Mouse (Mus musculus): ENCODE results near the gene Edar. TPM values are rescaled to one million over a fixed set of nuclear protein-coding genes. Genes with fewer than 3 reads are reported as not detected.

The Edar gene
- total RNA-seq, 2 experiments from 2014 or later, result 0.32 to 0.60 TPM

DNA sequence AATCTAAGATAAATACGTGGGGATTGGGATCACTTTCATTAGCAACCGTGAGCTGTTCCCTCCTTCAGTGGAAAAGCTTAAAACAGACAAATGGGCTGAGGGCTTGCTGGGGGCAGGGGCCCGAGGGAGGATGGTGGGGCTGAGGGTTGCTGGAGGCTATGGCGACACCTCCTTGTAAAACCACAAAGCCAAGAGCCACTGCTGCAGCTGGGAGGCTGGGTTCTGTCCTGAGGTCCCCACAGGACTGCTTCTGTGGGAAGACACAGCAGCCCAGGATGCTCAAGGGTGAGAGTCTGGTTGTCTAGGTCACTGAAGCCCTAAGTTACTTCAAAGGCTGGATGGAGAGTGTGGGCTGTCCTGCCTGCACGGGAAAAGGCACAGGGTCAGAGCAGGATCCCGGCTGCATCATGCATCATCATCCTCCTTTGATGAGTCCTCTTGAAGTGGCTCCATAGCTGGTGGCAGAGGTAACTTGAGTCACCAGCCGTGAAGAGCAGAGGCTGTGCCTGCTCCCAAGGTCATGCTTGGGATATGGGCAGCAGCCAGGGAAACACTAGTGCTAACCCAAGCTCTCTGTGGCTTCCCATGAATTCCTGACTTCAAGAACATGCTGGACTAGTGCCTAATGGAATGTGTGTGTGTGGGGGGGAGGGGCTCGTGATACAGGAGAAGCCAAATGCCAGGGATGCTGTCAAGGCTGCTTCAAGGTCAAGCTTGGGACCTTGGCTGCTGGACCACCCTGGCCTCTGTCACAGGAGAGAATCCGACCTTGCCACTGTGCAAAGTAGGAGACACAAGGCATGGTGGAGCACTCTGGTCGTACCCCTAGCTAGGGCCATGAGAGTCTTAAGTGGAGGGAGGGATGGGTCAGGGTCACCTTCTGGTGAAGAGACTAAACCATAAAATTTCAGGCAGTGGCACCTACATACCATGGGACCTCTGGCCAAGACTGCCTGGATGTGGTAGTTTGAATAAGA is 22.7 kb downstream of the Edar start:
- DNase-seq (ENCODE audit: low spot score in 2 of 2), result no peak
- intact Hi-C loops (cut with DNase I), result no loop called here

DNA sequence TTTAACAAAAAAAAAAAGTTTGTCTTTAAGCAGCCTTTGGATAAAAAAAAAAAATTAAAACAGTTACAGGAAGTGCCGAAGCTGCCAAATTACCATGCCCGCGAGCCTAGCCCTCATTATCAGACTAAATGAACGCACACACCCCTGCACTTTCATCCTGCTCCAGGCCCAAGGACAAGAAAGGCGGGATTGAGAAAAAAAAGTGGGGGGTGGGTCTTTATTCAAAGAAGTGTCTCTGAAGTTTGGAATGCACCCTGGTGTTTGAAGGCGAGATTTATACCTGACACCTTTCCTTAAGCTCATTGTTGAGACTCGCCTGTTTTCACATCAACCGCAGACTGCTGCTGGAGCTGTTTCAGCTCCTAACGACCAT is 23.4 kb downstream of the Edar start:
- intact Hi-C loops (cut with DNase I), result no loop called here
- DNase-seq (ENCODE audit: low spot score in 2 of 2), result no peak

DNA sequence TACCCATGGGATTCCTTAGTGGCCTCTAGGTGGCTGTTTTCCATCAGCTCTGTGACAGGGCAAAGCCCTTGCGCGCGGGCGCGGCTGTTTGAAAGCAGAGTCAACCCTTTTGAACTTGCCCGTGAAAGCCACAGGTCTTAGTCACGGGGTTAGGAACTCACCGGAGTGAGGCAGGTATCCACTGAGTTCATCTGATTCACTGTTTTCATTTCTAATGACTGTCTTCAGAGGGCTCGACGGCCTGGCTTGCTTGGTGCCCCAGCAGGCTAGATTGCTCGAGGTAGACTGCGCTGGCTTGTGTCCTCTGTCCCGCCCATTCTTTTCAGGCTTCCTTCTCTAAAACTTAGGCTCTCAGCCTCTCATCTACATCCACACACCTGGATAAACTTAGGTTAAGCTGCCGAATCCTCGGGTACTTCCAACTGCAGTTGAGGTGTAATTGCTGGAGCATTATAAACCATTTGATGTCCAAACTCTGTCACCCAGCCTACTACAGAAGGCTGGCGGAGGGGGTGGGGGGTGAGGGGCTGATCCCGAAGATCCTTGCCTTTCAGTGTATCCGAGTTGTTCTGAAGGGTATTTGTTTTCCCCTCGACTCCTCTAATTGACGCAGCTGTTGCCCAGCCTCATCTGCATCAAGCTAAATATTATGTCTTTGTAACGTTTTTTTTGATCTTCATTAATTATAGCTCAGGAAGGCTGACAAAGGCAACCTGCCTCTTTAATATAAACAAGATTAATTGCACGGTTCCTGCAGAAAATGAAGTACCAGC is 24.0 kb downstream of the Edar start:
- intact Hi-C loops (cut with DNase I), result no loop called here
- no peak for DNase-seq (ENCODE audit: low spot score in 2 of 2)

DNA sequence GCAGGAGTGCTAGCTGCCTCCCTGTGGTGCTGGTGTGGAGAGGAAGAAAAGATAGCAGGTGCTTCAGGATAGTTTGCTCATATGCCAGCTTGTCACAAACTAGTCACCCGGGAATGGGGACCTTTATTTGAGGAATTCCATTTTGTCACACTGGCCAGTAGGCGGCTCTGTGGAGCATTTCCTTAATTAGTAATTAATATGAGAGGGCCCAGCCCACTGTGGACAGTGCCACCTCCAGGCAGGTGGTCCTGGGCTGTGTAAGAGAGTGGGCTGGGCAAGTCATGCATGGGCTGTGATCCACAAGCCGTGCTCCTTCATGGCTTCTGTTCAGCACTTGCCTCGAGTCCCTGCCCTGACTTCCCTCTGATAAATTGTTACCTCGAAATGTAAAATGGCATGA is 26.7 kb downstream of the Edar start:
- DNase-seq (ENCODE audit: low spot score in 2 of 2), result no peak
- intact Hi-C loops (cut with DNase I), result no loop called here

DNA sequence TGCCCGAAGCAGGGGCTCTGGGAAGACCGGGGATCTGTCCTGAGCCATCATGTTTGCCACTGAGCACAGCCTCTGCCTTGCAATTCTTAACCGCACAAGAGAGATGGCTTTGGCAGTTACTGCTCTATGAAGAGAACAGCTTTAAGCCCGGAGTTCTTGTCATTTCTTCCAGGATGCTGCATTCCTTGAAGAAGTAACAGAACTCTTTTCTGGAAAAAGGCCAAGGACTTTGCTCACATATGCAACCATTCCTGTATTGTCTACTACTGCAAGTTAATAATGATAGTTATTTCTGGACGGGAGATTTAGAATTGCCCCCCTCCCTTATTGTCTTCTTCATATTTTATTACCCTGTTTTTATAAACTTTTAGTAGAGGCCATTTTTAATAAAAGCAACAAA is 30.8 kb downstream of the Edar start:
- DNase-seq (ENCODE audit: low spot score in 2 of 2), result no peak
- intact Hi-C loops (cut with DNase I), result no loop called here

DNA sequence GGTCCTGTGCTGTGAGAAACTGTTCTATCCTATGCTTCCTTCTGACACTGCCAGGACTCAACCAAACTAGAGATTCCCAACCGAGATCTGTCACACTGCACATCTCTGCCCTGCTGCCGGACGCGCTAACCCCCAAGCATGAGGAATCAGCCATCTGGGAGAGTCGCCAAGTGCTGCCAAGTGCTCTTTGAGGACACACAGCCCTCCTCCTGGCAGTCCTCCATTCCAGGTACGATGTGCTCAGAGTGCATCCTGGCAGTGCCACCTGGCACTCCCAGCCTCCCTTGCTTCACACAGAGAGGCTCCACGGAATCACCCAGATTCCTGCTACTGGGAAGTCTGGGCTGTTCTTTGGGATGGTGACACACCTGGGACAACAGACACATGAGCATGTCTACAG is 31.3 kb downstream of the Edar start:
- intact Hi-C loops (cut with DNase I), result no loop called here

DNA sequence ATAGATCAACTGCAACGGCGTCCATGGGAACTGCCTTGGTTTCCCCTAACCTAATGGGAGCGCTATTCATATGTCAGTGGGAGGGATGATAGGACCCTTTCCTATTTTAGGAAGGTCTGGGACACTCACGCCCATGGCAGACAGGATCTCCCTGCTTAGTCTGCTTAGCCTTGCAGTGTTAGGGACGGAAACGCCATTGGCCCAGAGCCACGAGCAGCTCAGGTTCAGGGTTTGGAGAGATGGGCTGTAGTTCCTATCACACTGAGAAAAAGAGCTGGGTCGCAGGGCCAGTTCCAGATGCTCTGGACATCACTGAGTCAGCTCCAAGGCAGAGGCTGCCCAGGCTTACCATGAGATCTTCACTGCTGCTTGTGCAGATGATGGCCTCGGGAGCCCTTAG is 32.5 kb downstream of the Edar start:
- intact Hi-C loops (cut with DNase I), result no loop called here
- no peak for DNase-seq (ENCODE audit: low spot score in 2 of 2)

More for the DNA sequence above, 31.3 kb downstream of the Edar start:
- no peak for DNase-seq (ENCODE audit: low spot score in 2 of 2)

DNA sequence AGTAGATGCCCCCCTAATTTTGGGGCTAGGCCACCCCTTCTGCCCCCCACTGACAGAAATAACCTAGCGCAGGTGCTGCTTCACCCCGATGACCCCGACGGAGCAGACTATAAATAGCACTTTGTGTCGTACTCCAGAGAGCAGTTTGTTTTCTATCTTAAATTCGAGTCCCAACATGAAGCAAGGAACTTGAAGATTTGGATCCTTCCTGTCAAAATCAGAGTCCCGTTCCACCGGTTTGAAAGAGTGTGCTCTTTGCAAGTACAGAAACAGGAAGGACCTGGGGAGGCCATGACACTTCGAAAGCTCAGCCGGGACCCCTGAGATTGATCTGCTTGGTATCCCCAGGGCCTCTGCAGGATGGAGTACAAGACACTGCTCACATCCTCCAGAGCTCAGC is 33.8 kb downstream of the Edar start:
- intact Hi-C loops (cut with DNase I), result no loop called here
- DNase-seq (ENCODE audit: low spot score in 2 of 2), result no peak

DNA sequence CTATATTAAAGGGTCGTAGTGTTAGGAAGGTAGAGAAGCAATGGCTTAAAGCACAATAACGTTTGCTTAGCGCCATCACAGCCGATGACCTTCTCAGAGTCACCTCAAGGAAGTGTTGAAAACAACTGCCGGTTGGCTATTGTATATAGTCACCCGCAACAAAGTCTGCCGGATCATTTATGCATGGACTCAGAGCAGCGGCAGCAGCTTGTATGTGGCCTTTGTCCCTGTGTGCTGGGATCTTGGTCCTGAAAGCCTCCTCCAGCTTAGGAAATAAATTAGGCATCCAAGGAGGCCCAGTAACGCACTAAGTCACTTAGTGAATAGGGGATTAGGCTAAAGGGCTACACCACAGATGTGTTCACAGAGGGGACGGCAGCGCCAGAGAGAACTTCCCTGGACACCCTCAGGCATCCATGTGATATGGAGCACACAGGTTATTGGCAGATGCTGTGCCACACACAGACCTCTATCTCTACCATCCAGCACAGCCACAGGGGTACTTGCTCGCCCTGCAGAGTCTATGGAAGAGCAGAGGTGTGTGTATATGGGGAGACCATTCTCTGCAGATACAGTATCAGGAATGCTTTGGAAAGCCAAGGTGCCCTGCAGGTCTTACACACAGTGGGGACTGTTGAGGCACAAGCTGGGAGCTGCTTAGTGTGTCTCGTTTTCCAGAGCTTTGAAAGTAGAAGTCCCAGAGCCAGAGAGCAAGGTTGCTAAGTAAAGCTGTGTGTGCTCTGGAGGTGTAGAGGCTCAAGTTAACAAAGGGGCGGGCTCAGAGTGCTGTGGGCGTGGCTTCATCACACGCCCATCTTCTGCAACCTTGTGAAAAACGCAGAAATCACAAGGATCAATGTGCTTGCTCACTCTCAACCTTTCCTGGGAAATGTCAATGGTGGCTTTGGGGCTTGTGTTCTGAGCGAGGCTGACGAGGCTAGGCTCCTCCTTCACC is 34.7 kb downstream of the Edar start:
- intact Hi-C loops (cut with DNase I), result no loop called here
- DNase-seq (ENCODE audit: low spot score in 2 of 2), result no peak

DNA sequence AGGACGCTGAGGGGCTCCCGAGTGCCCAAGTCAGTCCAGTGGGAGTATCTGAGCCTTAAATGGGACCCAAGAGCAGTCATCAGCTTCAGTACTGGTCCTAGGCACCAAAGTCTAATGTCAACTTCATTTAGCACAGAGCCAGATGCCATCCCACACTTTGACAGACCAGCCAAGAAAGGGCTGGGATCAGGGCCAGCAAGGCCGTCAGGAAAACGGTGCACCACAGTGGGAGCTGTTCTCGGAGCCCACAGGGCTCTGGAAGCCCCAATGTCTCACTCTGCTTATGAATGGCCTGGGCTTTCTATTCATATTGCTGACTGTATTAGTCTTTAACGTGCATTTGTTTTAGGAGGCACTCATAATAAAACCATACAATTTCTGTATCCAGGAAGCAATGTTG is 36.2 kb downstream of the Edar start:
- intact Hi-C loops (cut with DNase I), result no loop called here
- peak in 1 of 2 experiments; percentile 48 for DNase-seq (ENCODE audit: low spot score in 2 of 2)

DNA sequence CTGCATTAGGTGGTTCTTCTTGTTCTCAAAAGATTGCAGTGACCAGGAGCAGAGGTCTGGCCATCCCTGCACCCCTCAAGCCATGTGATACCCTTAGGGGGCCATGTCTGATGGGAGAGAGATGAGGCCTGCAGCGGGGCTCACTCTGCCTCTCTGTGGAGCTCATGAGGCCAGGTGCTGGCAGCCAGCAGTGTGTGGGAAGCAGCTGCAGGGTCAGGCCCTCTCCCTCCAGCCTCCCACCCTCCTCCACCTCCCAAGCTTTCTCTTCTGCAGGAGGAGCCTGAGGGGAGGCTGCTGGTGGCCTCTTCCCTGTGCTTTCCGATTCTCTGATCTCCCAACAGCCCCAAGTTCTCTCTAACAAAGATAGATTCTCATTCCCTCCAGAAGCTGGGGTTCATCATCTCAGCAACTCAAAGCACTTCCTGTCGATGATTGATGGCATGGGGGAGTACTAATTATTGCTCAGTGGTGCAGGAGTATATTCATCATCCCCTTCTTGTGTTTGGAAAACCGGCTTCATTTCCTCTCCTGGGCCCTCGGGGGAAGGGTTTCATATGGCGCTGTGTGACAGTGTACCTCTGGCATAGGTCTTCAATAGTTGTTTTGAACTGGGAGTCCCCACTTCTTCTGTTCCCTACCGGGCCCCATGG is 38.9 kb downstream of the Edar start:
- intact Hi-C loops (cut with DNase I), result no loop called here

DNA sequence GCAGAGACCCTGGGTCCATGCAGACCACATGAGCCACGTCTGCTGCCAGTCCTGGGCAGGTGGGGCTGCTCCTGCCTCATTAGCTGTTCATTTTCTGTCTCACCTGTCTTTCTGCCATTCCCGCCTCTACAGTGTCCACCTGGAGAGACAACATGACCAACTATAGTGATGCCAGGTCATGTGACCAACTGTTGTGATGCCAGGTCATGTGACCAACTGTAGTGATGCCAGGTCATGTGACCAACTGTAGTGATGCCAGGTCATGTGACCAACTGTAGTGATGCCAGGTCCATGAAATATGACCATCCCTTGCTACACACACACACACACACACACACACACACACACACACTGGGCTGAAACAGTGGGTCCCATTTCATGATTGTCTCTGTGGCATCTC is 41.9 kb downstream of the Edar start:
- intact Hi-C loops (cut with DNase I), result no loop called here
- no peak for DNase-seq (ENCODE audit: low spot score in 2 of 2)

More for the DNA sequence above, 38.9 kb downstream of the Edar start:
- DNase-seq (ENCODE audit: low spot score in 2 of 2), result no peak

DNA sequence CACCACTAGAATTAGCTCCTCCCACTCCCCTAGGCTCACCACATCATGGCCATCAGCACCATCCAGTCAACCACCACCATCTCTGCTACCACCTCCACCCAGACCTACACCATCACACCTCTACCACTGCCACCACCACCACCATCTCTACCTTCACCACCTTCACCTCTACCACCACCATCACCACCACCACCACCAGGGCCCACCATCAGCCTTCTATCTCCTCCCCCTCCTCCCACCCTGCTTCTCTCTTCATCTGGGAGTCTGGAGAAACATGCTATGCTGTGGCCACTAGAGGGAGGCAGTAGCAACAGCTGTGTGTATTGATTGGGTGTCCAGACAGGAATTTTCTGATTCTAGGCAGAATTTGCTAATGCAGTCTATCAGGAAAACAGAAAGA is 47.9 kb downstream of the Edar start:
- DNase-seq (ENCODE audit: low spot score in 2 of 2), result peak; percentile 61 to 62
- intact Hi-C loops (cut with DNase I), result loop anchor here (5.0 kb wide), 1 partner anchor 65 kb away; no protein-coding TSS in a partner anchor

DNA sequence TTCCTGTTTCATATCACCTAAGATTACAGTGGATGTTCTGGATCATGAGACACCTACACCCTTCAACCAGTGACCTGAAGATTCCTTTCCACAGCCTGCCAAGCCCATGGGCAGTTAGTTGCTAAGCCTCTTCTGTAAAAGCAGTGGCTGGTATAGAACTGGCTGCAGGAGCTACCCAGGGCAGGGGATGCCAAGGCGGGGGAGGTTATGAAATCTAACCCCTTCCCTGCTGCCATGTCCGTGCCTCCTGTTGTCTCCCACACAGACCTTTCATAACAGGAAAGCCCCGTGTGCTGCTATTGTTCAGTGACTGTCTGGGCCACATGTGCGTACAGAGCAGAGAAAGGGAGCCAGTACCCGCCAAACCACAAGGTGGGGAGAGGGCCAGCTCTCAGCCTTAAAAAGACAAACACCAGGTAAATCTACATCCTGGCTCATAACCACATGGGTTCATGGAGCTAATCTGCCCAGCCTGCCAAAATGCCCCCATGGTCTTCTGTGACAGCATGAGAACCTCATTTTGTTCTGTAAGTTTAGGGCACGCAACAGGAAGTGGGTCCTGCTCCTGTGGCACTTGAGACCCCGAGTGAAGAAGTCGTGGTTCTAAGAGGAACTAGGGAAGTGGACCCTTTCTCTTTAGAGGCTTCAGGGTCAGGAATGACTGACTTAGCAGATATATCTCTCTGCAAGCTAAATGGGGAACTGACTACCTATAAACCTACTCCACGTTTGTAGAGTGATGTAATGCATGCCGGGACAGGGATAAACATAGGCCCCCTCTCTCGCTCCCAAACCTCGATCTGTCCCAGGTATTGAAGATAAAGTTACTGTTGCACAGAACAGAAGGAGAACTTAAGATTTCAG is 50.4 kb downstream of the Edar start:
- intact Hi-C loops (cut with DNase I), result loop anchor here (5.0 kb wide), 1 partner anchor 63 kb away; no protein-coding TSS in a partner anchor
- DNase-seq (ENCODE audit: low spot score in 2 of 2), result no peak

DNA sequence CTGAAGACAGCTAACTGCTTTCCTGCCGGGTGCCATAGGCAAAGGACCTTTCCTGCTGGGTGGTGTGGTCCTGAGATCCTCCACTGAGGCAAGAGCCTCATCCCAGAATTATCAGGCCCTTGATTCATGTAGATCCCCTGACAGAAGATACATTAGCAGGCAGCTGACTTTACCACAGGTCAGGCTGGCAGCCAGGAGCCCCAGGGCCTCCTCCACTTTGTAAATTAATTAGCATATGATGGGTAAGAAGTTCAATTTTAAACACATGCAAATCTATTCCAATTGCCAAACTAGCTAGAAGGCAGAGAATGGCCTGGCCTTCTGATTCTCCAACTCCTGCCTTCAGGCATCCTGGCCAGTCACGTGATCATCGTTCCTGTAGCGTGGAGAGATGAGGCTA is 56.2 kb downstream of the Edar start:
- intact Hi-C loops (cut with DNase I), result no loop called here
- DNase-seq (ENCODE audit: low spot score in 2 of 2), result no peak

DNA sequence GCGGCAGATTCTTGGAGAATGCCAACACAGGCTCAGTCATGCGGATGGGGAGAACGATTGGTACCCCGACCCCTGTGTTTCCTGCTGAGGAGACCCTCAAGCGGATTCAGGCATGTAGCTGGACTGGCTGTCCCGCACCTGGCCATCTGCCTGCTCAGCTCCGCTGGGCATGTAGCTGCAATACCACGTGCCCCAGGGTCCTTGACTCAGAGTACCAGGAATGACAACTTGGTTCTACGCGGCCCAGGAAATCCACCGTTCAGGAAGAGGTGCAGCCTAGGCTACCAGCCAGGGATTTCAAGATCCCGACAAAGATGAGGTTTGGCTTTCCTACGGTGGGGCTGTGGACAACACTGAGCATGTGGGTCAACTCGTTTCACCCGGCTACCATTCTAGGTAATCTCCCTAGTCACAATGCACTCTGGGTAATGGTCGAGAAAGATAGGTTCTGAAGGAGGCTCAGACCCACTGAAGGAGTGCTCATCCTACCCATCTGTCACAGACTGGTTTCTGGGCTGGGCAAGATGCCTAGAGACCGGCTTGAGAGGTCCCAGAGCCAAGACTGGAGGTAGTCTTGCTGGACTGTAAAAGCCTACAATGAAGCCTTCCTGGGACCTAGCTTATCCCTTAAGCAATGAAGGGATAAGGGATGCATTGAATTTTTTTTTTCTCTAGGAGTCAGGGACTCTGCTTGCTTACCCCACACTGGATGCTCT is 56.8 kb downstream of the Edar start:
- no peak for DNase-seq (ENCODE audit: low spot score in 2 of 2)
- intact Hi-C loops (cut with DNase I), result no loop called here

DNA sequence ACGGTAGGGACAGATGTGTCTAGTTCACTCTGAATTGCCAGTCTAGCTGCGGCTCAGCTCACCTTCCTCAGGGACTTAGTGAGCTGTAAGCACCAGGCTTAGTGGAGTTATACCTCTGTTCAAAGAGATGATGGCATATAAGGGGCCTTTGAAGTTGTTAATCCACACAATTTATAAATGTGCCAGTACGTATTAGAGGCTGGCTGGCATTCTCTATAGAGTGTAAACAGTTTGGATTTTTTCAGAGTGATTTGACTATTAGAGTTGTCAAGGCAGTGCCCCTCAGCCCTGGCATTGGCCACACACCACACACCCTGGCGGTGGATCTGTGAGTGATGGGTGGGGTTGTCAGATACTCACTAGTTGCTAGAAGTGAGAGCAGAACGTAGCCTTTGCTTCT is 58.9 kb downstream of the Edar start:
- DNase-seq (ENCODE audit: low spot score in 2 of 2), result no peak
- intact Hi-C loops (cut with DNase I), result no loop called here

DNA sequence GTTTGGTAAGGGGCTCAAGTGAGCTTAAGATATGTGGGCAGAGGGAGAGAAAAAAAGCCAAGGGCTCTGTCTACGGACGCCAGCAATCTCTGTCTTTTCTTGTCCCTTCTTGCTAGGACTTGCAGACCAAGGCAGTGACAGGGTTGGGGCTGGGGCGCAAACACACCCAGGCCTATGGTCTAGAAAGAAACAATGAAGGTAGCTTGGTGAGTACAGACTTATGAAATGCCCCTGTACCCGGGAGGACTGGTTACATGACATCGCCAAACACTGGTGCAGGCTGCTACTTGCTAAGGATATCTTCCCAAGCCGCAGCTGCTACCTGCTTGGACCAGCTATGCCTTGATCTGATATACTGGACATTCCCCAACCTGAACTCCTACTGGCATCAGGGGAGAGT is 60.9 kb downstream of the Edar start:
- no peak for DNase-seq (ENCODE audit: low spot score in 2 of 2)
- intact Hi-C loops (cut with DNase I), result no loop called here
